Mouse (Mus musculus): Measurements from ENCODE around the gene Ptgir. TPM values are rescaled to one million over a fixed set of nuclear protein-coding genes. Genes with fewer than 3 reads are reported as not detected.
A peak's percentile ranks its signal among the peaks of the same experiment; 100 is the strongest.

Gene Ptgir
- polyA plus RNA-seq, 1 experiment from 2014 or later: 2.4 TPM

- Histone ChIP-seq H3K9ac (peak within 1 kb of the TSS; percentile 56), H3K4me1 (peaks cover 51% of the 10 kb centered on the region), H3K4me3 (peak within 1 kb of the TSS; percentile 36), H3K27ac (peak within 1 kb of the TSS; percentile 94), H3K27me3 (peaks cover 29% of the 10 kb centered on the region), H3K36me3 (peaks cover under 1% of the 10 kb centered on the region; the same call in 1 of the 2 replicates), H3K4me2 (peak within 1 kb of the TSS; percentile 71), H3K9me3 (no peaks in the 10 kb centered on the region)
- WGBS: under 1% methylated on average over 30 of the region's 30 CpGs
- peak; percentile 86 for ATAC-seq (ENCODE audit: borderline replicate concordance, extremely low read depth, low FRiP score, low TSS enrichment)
Observed at GRCm38 (mm10) chr7:16891641-16892351, 14.5 kb upstream of the Ptgir start, which contains the start of gene Gng8. Gene Gng8 (plus strand): TSS chr7:16891786.

DNA sequence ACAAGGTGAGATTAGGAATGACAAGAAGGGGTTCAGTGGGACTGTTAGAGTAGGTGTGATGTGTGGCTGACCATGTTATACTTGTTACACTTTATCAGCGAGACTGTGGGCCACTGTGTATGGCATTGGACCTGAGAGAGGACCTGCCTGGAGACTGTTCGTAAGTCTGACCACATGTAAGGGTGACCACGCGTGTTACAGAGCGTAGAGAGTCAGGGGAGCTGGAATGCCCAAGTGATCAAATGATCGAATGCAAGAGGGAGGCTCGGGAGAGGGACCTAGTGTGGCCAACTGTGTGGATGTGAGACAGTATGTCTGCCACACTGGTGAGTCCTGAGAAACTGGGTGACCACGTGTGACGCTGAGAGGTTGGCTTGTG lies 13.9 kb upstream of the Ptgir start:
- WGBS: 23% methylated on average over 9 of the region's 9 CpGs
- Histone ChIP-seq H3K9me3 (no peaks in the 10 kb centered on the region), H3K4me3 (peak overlapping the region; percentile 36), H3K9ac (peak overlapping the region; percentile 56; the same call in 1 of the 2 replicates), H3K27ac (no peak overlapping the region), H3K36me3 (no peaks in the 10 kb centered on the region), H3K4me2 (peak overlapping the region; percentile 71), H3K27me3 (peaks cover 29% of the 10 kb centered on the region), H3K4me1 (peaks cover 51% of the 10 kb centered on the region)
- ATAC-seq (ENCODE audit: borderline replicate concordance, extremely low read depth, low FRiP score, low TSS enrichment): no peak

- no peaks in the 10 kb centered on the region for H3K36me3 ChIP-seq
- no peak overlapping the region; the same call in 1 of the 2 replicates for H3K4me3 ChIP-seq
- H3K9me3 ChIP-seq: no peaks in the 10 kb centered on the region
- peaks cover 29% of the 10 kb centered on the region for H3K27me3 ChIP-seq
- H3K9ac ChIP-seq: no peak overlapping the region
- no peak overlapping the region for H3K27ac ChIP-seq
- no peak for ATAC-seq (ENCODE audit: borderline replicate concordance, extremely low read depth, low FRiP score, low TSS enrichment)
- 3% methylated on average over 6 of the region's 6 CpGs for WGBS
- peak overlapping the region; percentile 71 for H3K4me2 ChIP-seq
- H3K4me1 ChIP-seq: peaks cover 50% of the 10 kb centered on the region
Observed at GRCm38 (mm10) chr7:16893612-16894011, 12.7 kb upstream of the Ptgir start.

DNA sequence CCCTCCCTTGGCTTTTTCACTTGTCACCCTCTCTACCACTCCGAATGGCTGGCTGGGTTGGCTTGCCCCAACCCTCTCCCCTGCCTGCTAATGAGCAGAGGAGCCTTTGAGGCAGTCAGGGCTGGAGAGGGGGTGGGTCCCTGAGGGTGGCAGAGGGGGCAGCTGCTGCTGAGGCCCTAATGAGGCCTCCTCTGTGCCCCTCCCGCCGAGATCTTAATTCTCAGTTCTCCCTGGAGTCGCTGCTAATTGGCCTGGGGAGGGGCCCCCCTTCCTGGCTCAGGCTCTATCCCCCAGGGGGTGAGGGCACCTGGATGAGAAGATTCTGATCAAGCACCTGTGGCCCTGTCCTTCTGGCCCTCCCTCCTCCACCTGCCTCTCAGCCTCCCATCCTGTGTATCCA lies 12.0 kb upstream of the Ptgir start:
- ATAC-seq (ENCODE audit: borderline replicate concordance, extremely low read depth, low FRiP score, low TSS enrichment): no peak
- H3K4me2 ChIP-seq: peak overlapping the region; percentile 71
- peaks cover 29% of the 10 kb centered on the region for H3K27me3 ChIP-seq
- H3K4me3 ChIP-seq: no peak overlapping the region
- H3K9me3 ChIP-seq: no peaks in the 10 kb centered on the region
- H3K9ac ChIP-seq: no peak overlapping the region
- no peak overlapping the region for H3K27ac ChIP-seq
- 13% methylated on average over 4 of the region's 4 CpGs for WGBS
- peaks cover 48% of the 10 kb centered on the region for H3K4me1 ChIP-seq
- no peaks in the 10 kb centered on the region for H3K36me3 ChIP-seq

- Histone ChIP-seq H3K36me3 (no peaks in the 10 kb centered on the region), H3K9me3 (no peaks in the 10 kb centered on the region), H3K9ac (no peak overlapping the region), H3K4me1 (peaks cover 47% of the 10 kb centered on the region), H3K4me3 (peak overlapping the region; percentile 26), H3K27me3 (peaks cover 29% of the 10 kb centered on the region), H3K27ac (no peak overlapping the region; the same call in 1 of the 2 replicates), H3K4me2 (peak overlapping the region; percentile 71)
- no peak for ATAC-seq (ENCODE audit: borderline replicate concordance, extremely low read depth, low FRiP score, low TSS enrichment)
- under 1% methylated on average over 24 of the region's 24 CpGs for WGBS
Observed at GRCm38 (mm10) chr7:16895000-16895399, 11.3 kb upstream of the Ptgir start.

GRCm38 (mm10) chr7:16895511-16895910 lies 10.8 kb upstream of the Ptgir start:
- Histone ChIP-seq H3K4me2 (peak overlapping the region; percentile 71), H3K9me3 (no peaks in the 10 kb centered on the region), H3K9ac (no peak overlapping the region), H3K4me1 (peaks cover 42% of the 10 kb centered on the region), H3K27ac (no peak overlapping the region; the same call in 1 of the 2 replicates), H3K4me3 (peak overlapping the region; percentile 26), H3K27me3 (peaks cover 29% of the 10 kb centered on the region), H3K36me3 (no peaks in the 10 kb centered on the region)
- 30% methylated on average over 10 of the region's 10 CpGs for WGBS
- ATAC-seq (ENCODE audit: borderline replicate concordance, extremely low read depth, low FRiP score, low TSS enrichment): no peak

DNA sequence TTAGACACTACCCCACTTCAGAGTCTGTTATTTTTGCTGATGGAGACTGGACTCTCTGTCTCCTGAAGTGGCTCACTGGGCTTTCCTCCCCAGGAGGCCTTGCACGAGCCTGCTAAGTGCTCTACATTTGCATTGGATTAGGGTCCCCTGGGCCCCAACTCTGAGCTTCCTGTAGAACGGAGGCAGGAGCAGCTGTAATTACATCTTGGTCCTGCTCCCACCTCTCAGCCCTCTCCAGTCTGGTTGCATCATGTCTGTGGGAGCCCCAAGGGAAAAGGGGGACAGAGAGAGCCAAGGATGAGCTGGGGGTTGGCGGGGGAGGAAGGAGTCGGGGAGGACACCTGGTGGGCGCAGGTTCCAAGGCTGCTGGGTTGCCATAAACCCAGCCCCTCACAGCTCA lies 5.8 kb upstream of the Ptgir start:
- H3K27me3 ChIP-seq: no peaks in the 10 kb centered on the region; the same call in 1 of the 2 replicates
- H3K9me3 ChIP-seq: no peaks in the 10 kb centered on the region
- peaks cover 12% of the 10 kb centered on the region for H3K4me1 ChIP-seq
- no peak overlapping the region for H3K9ac ChIP-seq
- no peak overlapping the region for H3K4me2 ChIP-seq
- no peak overlapping the region for H3K27ac ChIP-seq
- no peak overlapping the region for H3K4me3 ChIP-seq
- ATAC-seq (ENCODE audit: borderline replicate concordance, extremely low read depth, low FRiP score, low TSS enrichment): no peak
- H3K36me3 ChIP-seq: no peaks in the 10 kb centered on the region
- WGBS: 22% methylated on average over 5 of the region's 5 CpGs

DNA sequence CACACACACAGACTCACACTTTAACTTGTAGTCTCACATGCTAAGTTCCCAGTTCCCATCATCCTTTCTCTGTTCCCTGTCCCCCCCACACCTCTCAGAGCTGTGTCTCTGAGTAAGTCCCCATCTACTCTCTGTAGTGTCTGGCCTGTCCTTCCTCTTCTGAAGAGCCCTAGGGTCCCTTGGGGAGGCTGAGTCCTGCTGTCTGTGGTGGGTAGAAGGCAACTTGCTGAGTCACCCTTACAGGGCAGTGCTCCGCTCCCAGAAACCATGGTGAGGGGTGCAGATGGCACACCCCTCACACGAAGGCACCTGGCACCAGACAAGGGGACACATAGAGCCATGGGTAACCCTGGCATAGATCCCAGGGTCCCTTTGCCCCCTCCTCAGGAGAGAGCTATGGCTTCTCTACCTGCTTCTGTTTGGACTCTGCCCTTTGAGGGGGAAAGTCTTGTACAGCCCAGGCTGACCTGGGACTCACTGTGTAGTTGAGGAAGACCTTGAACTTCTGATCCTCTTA lies 2.8 kb upstream of the Ptgir start:
- 78% methylated on average over 2 of the region's 2 CpGs for WGBS
- ATAC-seq (ENCODE audit: borderline replicate concordance, extremely low read depth, low FRiP score, low TSS enrichment): no peak
- Histone ChIP-seq H3K4me3 (no peak overlapping the region), H3K4me1 (peaks cover 32% of the 10 kb centered on the region), H3K9me3 (no peaks in the 10 kb centered on the region), H3K9ac (no peak overlapping the region), H3K4me2 (no peak overlapping the region), H3K36me3 (no peaks in the 10 kb centered on the region), H3K27me3 (no peaks in the 10 kb centered on the region; the same call in 1 of the 2 replicates), H3K27ac (no peak overlapping the region)

- no peaks in the 10 kb centered on the region for H3K9me3 ChIP-seq
- no peak overlapping the region for H3K27ac ChIP-seq
- no peak overlapping the region for H3K9ac ChIP-seq
- 36% methylated on average over 9 of the region's 10 CpGs for WGBS
- H3K36me3 ChIP-seq: no peaks in the 10 kb centered on the region
- H3K27me3 ChIP-seq: no peaks in the 10 kb centered on the region; the same call in 1 of the 2 replicates
- no peak overlapping the region for H3K4me2 ChIP-seq
- peaks cover 32% of the 10 kb centered on the region for H3K4me1 ChIP-seq
- no peak for ATAC-seq (ENCODE audit: borderline replicate concordance, extremely low read depth, low FRiP score, low TSS enrichment)
- no peak overlapping the region for H3K4me3 ChIP-seq
Observed at GRCm38 (mm10) chr7:16904120-16904675, 2.1 kb upstream of the Ptgir start.

- H3K4me2 ChIP-seq: 0 out of 2 replicates have a peak overlapping the region, but pooled peaks have one; percentile 13
- peak overlapping the region; percentile 3; the same call in 1 of the 2 replicates for H3K27ac ChIP-seq
- no peak overlapping the region for H3K9ac ChIP-seq
- H3K4me1 ChIP-seq: peaks cover 36% of the 10 kb centered on the region
- no peaks in the 10 kb centered on the region for H3K36me3 ChIP-seq
- 41% methylated on average over 9 of the region's 9 CpGs for WGBS
- peak; percentile 44; the same call in 1 of the 2 replicates for ATAC-seq (ENCODE audit: borderline replicate concordance, extremely low read depth, low FRiP score, low TSS enrichment)
- no peaks in the 10 kb centered on the region for H3K9me3 ChIP-seq
- H3K27me3 ChIP-seq: no peaks in the 10 kb centered on the region; the same call in 1 of the 2 replicates
- no peak overlapping the region for H3K4me3 ChIP-seq
Observed at GRCm38 (mm10) chr7:16905491-16906021, 734 bp upstream of the Ptgir start.

DNA sequence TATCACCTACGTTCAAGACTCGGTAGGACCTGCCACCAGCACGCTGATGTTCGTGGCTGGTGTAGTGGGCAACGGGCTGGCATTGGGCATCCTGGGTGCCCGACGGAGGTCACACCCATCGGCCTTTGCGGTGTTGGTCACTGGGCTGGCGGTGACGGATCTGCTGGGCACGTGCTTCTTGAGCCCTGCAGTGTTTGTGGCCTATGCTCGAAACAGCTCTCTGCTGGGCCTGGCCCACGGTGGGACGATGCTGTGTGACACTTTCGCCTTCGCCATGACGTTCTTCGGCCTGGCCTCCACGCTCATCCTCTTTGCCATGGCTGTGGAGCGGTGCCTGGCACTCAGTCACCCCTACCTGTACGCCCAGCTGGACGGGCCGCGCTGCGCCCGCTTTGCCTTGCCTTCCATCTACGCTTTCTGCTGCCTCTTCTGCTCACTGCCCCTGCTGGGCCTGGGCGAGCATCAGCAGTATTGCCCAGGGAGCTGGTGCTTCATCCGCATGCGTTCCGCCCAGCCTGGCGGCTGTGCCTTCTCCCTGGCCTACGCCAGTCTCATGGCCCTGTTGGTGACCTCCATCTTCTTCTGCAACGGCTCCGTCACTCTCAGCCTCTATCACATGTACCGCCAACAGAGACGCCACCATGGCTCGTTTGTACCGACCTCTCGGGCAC lies 734 bp downstream of the Ptgir start:
- Histone ChIP-seq H3K36me3 (no peaks in the 10 kb centered on the region), H3K27me3 (no peaks in the 10 kb centered on the region; the same call in 1 of the 2 replicates), H3K27ac (no peak overlapping the region), H3K4me1 (peaks cover 32% of the 10 kb centered on the region), H3K9me3 (no peaks in the 10 kb centered on the region), H3K4me3 (no peak overlapping the region), H3K9ac (no peak overlapping the region), H3K4me2 (peak overlapping the region; percentile 13; the same call in 1 of the 2 replicates)
- no peak for ATAC-seq (ENCODE audit: borderline replicate concordance, extremely low read depth, low FRiP score, low TSS enrichment)
- 86% methylated on average over 41 of the region's 41 CpGs for WGBS

All from lung, embryonic 15.5 days (tissue).